Mouse (Mus musculus): ENCODE results near the gene Etv4.

The Etv4 gene

DNA sequence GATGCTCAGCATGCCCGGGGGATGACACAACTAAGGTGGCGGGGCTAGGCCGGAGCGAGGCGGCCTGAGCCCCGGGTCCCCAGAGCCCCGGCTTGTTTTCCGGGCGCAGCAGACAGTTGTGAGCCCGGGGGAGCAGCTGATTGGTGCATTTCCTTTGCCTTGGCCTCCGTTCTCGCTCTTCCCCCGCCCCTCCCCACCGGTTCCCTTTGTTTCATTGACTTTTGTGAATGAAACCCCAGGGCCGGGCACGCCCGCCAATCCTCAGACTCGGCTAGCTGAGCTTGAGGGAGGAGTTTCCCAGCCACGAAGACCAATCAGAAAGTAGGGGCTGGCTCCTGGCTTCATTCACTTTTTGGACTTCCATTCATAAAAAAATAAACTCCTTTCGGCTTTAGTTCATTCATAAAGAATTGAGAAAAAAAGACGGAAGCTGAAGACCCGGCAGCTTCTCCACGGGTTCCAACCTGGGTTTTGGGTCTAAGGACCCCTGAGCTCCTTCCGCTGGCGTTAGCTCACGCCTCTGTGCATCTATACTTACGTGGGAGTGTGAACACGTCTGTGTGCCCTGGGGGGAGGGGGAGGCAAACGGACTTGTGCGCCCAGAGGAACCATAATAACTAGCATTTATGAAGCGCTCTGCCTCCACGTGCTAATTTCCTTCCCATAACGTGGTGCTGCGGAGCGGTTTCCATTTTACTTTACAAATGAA lies at the start of gene Etv4:
Gene Etv4, minus strand, starts transcription at position 229 of the 709 bp plus-strand sequence.
- in situ Hi-C loops (cut with MboI, MseI), result no loop called here

DNA sequence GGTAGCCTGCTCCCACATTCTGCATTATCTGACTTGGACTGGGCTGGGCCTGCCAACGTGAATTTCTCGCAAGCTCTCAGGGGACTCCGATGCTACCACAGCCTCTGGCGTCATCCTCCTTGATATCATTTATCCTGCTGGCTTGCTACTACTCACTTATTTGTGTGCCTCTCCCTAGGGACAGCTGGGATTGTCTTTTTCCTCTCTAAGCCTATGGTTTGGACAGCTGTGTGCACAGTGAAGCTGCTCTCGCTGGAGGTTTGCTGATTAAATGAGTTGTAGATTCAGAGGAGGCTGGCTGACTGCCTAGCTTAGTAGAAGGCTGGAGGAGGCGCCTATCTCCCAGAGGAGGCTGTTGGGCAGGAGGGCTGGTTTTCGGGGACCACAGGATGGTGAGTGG lies 46.8 kb upstream of the Etv4 start:
- in situ Hi-C loops (cut with MboI, MseI), result loop anchor here (5.0 kb wide), 1 partner anchor 35 kb away; no protein-coding TSS in a partner anchor

DNA sequence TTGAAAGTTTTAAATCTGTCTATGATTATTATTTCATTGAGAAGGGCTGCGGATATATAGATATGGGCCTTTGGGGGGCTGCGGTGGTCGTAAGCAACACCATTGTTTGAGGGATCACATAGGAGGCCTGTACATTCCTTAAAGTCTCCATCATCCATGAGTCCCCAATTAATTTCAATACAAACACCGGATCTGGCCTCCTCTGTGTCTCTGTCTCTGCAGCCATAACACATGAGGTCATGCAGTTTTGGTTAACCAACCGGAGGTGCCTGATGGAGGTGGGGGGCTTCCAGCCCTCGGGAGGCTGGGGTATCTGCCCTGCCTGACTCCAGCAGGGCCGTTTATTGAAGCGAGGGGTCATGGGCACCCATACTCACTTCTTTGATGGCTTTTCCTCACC lies 45.4 kb upstream of the Etv4 start:
- in situ Hi-C loops (cut with MboI, MseI), result loop anchor here (5.0 kb wide), 1 partner anchor 37 kb away; no protein-coding TSS in a partner anchor

GRCm38 (mm10) chr11:101830112-101830511 lies 44.9 kb upstream of the Etv4 start:
- in situ Hi-C loops (cut with MboI, MseI), result loop anchor here (5.0 kb wide), 1 partner anchor 37 kb away; no protein-coding TSS in a partner anchor

DNA sequence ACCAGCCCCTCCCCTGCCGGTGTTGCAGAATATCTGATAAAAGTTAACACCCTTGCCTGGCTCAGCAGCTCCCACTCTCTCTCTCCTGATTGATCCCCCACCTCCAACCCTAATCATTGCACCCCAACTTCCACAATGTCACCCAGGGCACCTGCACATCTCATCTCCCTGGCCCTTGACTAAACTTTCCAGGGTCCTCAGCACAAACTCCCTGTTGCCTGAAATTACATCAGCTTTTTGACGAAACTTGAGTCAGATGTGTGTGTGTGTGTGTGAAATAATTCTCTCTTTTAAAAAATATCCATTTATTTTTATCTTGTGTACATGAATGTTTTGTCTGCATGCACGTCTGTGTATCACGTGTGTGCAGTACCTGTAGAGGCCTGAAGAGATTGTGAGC lies 43.5 kb upstream of the Etv4 start:
- in situ Hi-C loops (cut with MboI, MseI), result loop anchor here (5.0 kb wide), 2 partner anchors 84 to 144 kb away; no protein-coding TSS in a partner anchor

- in situ Hi-C loops (cut with MboI, MseI), result no loop called here
Observed at GRCm38 (mm10) chr11:101823210-101823609, 38.0 kb upstream of the Etv4 start.

DNA sequence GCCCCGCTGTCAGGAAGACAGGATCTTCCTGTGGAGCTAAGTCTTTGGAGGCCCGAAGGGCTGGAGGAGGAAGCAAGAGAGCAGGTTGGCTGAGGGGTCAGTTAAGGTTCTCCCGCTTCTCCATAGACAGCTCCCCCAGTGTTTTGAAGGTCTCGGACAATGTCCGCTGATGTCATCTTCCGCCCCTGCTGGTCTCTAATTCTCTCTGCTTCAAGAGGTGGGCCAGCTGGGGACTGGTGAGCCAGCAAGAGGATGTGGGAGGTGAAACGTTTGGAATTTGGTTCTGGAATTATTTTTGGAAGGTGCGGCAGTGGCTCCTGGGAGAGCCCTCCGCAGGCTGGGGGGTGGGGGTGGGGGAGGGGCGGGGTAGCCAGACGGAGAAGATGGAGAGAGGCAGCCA lies 35.7 kb upstream of the Etv4 start:
- in situ Hi-C loops (cut with MboI, MseI), result no loop called here

DNA sequence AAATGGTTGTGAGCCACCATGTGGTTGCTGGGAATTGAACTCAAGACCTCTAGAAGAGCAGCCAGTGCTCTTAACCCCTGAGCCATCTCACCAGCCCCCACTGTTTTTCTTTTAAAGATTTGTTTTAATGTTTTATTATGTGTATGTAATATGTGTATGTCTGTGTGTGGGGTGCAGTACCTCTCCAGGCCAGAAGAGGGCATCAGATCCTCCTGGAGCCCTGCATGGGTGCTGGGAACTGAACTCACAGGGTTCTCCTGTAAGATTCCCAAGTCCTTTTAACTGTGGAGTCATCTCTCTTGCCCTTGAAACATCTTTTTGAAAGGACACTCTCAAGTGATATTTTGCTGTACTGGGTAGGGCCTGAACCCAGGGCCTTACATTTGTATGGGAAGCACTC lies 34.7 kb upstream of the Etv4 start:
- in situ Hi-C loops (cut with MboI, MseI), result no loop called here

DNA sequence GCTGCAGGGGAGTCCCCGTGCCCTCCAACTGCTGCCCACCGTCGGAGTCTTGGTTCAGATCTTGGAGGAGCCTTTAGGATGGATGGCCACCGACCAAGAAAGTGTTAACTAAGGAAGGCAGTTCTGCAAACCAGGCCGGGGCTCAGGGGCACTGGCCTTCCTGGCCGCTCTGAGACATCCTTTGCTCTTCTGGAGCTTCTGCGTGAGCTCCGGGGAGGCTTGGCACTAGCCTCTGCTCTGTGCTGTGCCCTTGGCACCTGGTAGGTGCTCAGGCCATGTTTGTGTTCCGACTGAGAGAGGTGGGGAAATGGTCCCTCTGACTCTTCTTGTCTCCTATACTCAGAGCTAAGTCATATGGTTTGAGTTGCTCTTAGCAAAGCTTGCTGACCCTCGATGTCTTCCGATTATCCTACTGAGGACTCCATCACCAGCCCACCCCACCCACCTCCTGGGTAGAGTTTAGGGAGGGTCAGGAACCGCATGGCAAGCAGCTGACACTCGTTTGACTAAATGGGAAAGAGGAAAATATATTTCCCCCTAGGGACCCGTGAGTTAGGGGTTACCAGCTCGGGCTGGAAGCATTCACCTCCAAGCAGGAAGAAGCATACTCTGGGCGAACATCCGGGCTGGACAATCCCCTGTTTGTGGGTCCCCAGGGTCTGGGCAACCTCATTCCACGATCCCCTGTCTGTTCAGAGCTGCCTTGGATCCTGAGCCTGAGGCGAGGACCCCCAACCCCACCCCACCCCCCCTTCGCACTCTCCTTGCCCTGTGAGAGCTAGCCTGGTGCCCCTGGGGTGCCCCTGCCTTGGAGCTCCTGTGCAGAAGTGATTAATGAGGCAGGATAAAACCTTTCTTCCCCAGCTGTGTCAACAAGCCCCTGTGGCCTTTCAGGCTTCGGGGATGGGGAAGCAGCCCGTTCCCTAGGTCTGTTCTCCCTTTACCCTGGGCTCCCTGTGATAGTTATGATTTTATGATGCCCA lies 30.2 kb upstream of the Etv4 start:
- in situ Hi-C loops (cut with MboI, MseI), result no loop called here

GRCm38 (mm10) chr11:101814375-101815102 lies 29.4 kb upstream of the Etv4 start:
- in situ Hi-C loops (cut with MboI, MseI), result no loop called here

DNA sequence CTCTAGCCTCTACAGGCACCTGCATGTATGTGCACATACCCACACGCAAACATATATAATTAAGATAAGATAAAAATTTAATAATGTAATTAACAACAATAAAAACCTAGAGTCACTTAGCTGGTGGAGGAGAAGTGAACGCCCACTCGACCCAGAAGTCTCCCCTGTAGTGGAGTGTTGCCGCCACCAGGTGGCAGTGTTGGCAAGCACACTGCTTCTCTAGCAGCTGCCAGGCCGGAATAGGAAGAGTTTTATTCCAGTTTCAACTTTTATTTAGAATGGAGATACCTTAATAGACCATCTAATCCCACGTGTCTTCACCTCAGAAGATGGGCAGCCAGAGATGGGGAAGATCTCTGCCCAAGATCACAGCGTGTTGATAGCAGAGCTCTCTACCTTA lies 28.1 kb upstream of the Etv4 start:
- in situ Hi-C loops (cut with MboI, MseI), result no loop called here

DNA sequence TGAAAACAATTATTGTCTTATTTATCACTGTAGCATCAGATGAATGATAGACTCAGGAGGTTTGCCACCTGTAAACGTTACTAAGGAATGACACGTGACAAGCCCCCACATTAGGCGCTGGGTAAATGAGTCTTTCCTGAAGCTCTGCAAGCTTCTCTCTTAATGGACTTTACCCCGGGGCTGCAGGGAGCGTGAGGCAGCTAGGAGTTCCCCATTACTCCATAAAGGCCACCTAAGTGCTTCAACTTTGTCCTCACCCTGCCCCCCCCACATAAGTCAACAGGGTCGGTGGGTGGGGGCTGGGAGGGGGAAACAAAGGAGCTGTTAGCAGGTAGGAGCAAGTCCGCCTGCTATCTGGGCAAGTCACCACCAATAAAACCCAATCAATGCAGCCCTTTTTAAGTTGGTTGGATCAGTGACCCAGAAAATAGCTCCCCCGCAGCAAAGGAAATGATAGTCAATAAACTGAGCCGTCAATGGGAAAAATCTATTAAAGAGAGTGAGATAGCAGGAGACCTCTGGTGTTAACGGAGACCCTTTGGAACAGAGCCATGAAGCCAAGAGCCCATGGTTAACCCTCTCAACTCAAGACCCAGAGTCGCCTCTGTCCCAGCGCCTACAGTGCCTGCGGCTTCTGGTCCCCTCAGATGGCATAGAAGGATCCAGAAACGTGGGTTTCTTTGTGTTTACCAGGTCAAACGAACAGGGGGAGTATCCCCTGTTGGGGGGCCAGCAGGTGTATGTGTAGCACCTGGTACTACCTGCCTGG lies 24.1 kb upstream of the Etv4 start:
- in situ Hi-C loops (cut with MboI, MseI), result no loop called here

- in situ Hi-C loops (cut with MboI, MseI), result no loop called here
Observed at GRCm38 (mm10) chr11:101807266-101807665, 22.1 kb upstream of the Etv4 start.

- in situ Hi-C loops (cut with MboI, MseI), result no loop called here
Observed at GRCm38 (mm10) chr11:101806741-101807140, 21.6 kb upstream of the Etv4 start.

- in situ Hi-C loops (cut with MboI, MseI), result no loop called here
Observed at GRCm38 (mm10) chr11:101805113-101805704, 20.0 kb upstream of the Etv4 start.

- in situ Hi-C loops (cut with MboI, MseI), result no loop called here
Observed at GRCm38 (mm10) chr11:101801386-101801785, 16.2 kb upstream of the Etv4 start.

DNA sequence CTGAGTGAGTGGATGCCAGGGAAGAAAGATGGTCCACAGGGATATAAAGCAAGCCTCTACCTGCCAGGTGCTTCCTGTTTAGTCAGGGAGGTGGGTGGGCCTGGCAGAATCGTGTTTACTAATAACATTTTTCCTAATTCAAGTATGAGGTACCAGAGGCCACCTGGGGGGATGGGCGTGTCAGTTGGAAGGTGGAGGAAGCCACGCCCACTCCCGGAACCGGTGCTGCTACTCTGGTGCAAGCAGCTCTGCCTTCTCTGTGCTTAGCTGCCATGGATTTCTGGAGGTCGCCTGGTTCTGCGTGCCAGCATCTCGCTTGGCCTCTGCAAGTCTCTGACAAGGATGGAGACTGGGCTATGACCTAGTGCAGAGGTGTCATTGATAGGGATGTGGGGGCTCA lies 12.9 kb upstream of the Etv4 start:
- in situ Hi-C loops (cut with MboI, MseI), result loop anchor here (10.0 kb wide), 1 partner anchor 717 kb away; no protein-coding TSS in a partner anchor

DNA sequence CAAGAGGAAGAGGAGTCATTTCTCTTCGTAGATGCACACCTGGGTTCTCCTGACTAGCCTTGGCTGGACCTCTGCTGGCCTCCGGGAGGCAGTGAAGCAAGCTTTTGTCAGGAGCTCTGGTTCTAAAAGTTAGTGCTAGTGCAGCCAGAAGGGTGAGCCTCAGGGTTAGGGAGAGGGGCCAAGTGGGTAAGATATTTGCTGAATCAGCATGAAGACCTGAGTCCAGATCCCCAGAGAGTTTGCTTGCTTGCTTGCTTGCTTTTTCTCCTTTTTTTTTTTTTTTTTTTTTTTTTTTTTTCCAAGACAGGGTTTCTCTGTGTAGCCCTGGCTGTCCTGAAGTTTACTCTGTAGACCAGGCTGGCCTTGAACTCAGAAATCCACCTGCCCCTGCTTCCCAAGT lies 12.2 kb upstream of the Etv4 start:
- in situ Hi-C loops (cut with MboI, MseI), result loop anchor here (10.0 kb wide), 1 partner anchor 717 kb away; no protein-coding TSS in a partner anchor

- in situ Hi-C loops (cut with MboI, MseI), result loop anchor here (10.0 kb wide), 1 partner anchor 724 kb away; no protein-coding TSS in a partner anchor
Observed at GRCm38 (mm10) chr11:101790811-101791526, 5.8 kb upstream of the Etv4 start.

DNA sequence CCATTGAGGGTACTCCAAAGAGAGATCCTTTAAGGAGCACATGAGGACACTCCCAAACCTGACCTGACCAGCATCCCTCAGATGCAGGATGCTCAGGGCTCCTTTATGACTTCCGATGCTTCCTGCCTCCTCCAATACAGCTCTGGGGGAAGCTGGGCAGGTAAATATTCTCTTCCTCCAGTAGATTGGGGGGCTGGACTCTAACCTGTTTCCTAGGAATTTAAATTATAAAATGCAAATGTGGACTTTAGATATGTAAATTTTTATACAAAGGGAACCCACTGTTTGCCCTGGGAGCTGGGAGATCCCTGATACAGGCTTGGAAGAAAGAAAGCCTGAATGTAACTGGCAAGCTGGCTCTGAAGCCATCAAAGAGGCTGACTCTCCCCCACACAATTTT lies 2.3 kb upstream of the Etv4 start:
- in situ Hi-C loops (cut with MboI, MseI), result no loop called here
